Mouse (Mus musculus) forebrain, embryonic 12.5 days (tissue): ENCODE data around the gene Sel1l2. TPM values are rescaled to one million over a fixed set of nuclear protein-coding genes. Genes with fewer than 3 reads are reported as not detected.
"Not testable (repeated sequence)": the region's sequence is repeated elsewhere in the genome, so short reads cannot be mapped to it uniquely, and the experiment has no call there.

Experiments used
- ATAC-seq: fragments of 200-750 bp; cut with Nextera tagmentation; 2 replicates; pipeline ENCODE4 v1.8.0; 2017; ENCODE audit warnings: moderate TSS enrichment; ENCODE audit not compliant: low FRiP score
- H3K27ac ChIP-seq: fragments of 300-500 bp; sonication (generic); 2 replicates; pipeline ENCODE4 v1.5.1; 2016; ENCODE audit warnings: mild to moderate bottlenecking
- H3K27me3 ChIP-seq: fragments of 300-500 bp; sonication (generic); 2 replicates; pipeline ENCODE4 v1.6.1; 2016; ENCODE audit warnings: mild to moderate bottlenecking
- H3K36me3 ChIP-seq: fragments of 300-500 bp; sonication (generic); replicated peaks from 2 replicates; pipeline ENCODE4 v1.6.1; 2016; ENCODE audit warnings: mild to moderate bottlenecking
- H3K4me1 ChIP-seq: fragments of 300-500 bp; sonication (generic); 2 replicates; pipeline ENCODE4 v1.6.1; 2016
- H3K4me2 ChIP-seq: fragments of 300-500 bp; sonication (generic); 2 replicates; pipeline ENCODE4 v1.6.1; 2016; ENCODE audit warnings: mild to moderate bottlenecking, moderate library complexity
- H3K4me3 ChIP-seq: fragments of 300-500 bp; sonication (generic); replicated peaks from 2 replicates; pipeline ENCODE4 v1.5.1; 2016; ENCODE audit warnings: mild to moderate bottlenecking
- H3K9ac ChIP-seq: fragments of 300-500 bp; sonication (generic); 2 replicates; pipeline ENCODE4 v1.6.1; 2016; ENCODE audit warnings: mild to moderate bottlenecking
- H3K9me3 ChIP-seq: fragments of 300-500 bp; sonication (generic); 2 replicates; pipeline ENCODE4 v1.6.1; 2016
- WGBS: fragments of 180-500 bp; shearing (Covaris S2); methylation state at CpG from one replicate; pipeline ENCODE4 v1.1.7; 2016; 5-methylcytosine and 5-hydroxymethylcytosine counted together
- polyA plus RNA-seq: library from polyadenylated mRNA; unstranded; fragments of >200 nt; fragmentation: Nextera tagmentation; extraction: Ambion mirVana; gene quantifications from 2 replicates; pipeline ENCODE4 v1.2.1, GENCODE M21; 2016

Gene Sel1l2
- polyA plus RNA-seq, 1 experiment from 2014 or later: not detected

GRCm38 (mm10) chr2:140202573-140202972 is 186.9 kb downstream of the Sel1l2 start:
- Histone ChIP-seq H3K4me3 (no peak overlapping the region), H3K27ac (no peak overlapping the region), H3K4me2 (no peak overlapping the region), H3K36me3 (peaks cover 21% of the 10 kb centered on the region), H3K9me3 (no peaks in the 10 kb centered on the region), H3K27me3 (no peaks in the 10 kb centered on the region), H3K4me1 (no peaks in the 10 kb centered on the region), H3K9ac (no peak overlapping the region)
- ATAC-seq: no peak
- WGBS: 92% methylated on average over 5 of the region's 5 CpGs

GRCm38 (mm10) chr2:140200713-140201112 is 188.8 kb downstream of the Sel1l2 start:
- Histone ChIP-seq H3K4me2 (no peak overlapping the region), H3K27me3 (no peaks in the 10 kb centered on the region), H3K9ac (no peak overlapping the region), H3K9me3 (no peaks in the 10 kb centered on the region), H3K27ac (no peak overlapping the region), H3K4me1 (no peaks in the 10 kb centered on the region), H3K36me3 (peaks cover 24% of the 10 kb centered on the region), H3K4me3 (no peak overlapping the region)
- 86% methylated on average over 2 of the region's 2 CpGs for WGBS
- ATAC-seq: no peak

DNA sequence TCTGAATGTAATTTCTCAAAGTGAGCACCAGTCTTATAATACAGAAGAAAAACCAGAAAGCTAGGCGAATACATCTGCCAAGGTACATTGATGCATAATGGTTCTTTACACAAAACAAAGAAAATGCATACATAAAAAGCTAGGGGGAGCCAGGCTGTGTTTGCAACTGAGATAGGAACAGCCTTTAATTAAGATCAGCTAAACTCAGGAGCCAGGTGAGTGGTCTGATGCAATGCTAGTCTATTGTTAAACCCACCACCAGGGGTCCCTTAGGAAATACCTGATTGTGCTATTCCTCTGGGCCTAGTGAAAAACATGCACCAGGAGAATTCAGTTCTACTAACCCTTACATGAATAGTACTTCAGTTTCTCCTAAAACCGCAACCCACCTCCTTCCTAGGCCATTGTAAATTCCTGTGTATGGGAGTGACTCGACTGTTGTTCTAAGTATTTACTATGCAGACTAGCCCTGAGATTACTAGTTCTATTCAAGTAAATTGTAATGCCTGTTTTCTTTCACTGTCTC is 203.8 kb downstream of the Sel1l2 start:
- H3K36me3 ChIP-seq: peaks cover 23% of the 10 kb centered on the region
- H3K4me1 ChIP-seq, H3K4me2 ChIP-seq, H3K27ac ChIP-seq, H3K9me3 ChIP-seq, ATAC-seq, H3K27me3 ChIP-seq, H3K9ac ChIP-seq, H3K4me3 ChIP-seq: not testable (repeated sequence)
- 88% methylated on average over 3 of the region's 3 CpGs for WGBS

Other genes with a start within 250 kb of the Sel1l2 start
- not detected in 2 replicates for gene Gm17374, start 237.7 kb downstream of the Sel1l2 start, polyA plus RNA-seq
- gene Esf1, start 219.1 kb downstream of the Sel1l2 start, polyA plus RNA-seq: 31.1 and 34.1 TPM in 2 replicates
- gene Ndufaf5, start 219.1 kb downstream of the Sel1l2 start, polyA plus RNA-seq: 32.0 and 34.1 TPM in 2 replicates
- gene Macrod2, start 5.6 kb upstream of the Sel1l2 start, polyA plus RNA-seq: 48.8 and 52.0 TPM in 2 replicates